Mouse (Mus musculus): ENCODE results near the gene Sorbs2.

GRCm38 (mm10) chr8:45876397-45876796 lies 368.8 kb downstream of the Sorbs2 start:
- TF ChIP-seq CTCF (conservative IDR thresholded peaks at IDR 0.05; ENCODE audit: insufficient read depth, insufficient read length, low read depth, low read length) (no peak), POLR2A (IDR thresholded peaks at IDR 0.05; ENCODE audit: low read depth, low read length) (no peak)

Measured in kidney, adult 2 months (tissue).